Mouse (Mus musculus): ENCODE data around the gene Itk.
A peak's percentile ranks its signal among the peaks of the same experiment; 100 is the strongest.
"Not testable (repeated sequence)": the region's sequence is repeated elsewhere in the genome, so short reads cannot be mapped to it uniquely, and the experiment has no call there.

Itk gene

DNA sequence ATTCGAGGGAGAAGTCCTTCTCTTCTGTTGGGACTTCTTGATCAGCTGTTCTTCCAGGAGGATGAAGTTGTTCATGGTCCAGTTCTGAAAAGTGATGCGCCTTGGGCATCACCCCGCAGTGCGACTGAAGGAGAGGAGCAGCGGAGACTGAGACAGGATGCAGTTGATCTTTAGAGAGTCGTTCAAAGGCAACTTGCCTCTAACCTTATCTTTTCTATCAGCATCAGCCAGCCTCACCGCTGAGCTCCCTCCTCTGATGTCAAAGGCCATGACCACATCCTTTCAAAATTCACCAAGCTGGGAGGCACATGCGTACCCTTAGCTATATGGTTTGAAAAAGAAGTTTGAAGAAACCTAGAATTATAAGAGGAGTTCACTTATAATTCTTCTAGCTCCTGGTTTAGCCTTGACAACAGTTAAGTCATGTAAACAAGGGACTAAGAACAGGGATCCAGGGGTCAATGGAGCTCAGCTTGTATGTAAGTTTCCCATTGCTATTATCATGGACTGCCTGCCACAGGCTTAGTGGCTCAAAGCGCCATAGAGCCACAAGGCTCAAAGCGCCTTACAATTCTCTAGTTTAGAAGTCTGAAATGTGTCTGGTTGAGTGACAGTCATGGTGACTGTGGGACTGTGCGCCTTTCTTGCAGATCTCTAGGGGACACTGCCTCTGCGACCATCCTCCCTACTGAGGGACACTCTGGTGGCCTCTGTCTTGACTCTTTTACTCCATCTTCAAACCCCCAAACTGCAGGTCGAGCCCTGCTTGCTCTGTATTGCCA is at the start of gene Itk:
Gene Itk, minus strand, starts transcription at position 180 of the 782 bp plus-strand sequence.
- DNase-seq (ENCODE audit: low read depth) = no peak

DNA sequence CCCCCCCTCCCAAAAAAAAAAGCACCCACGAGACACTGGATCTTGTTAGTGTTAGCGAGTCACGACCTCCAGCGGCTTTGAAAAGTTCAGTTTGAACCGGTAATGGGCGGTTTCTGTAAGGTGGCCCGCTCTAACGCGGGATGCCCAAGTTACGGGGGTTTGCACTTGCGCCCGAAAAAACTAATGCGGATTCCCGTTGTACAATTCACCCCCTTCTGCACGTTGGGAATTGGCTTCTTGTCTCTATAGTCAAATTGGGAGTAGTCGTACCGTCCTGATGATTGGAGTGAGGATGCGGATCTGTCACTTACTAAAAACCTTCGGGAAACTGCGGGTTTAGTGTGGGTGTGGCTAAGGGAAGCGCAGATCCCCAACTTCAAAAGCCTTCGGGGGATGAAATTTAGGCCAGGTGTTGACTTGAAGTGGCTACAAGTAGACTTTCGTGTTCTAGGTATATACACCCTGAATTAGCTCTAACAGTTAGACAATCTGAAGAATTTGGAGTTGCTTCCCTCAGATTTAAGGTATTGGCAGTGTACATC is 48.2 kb upstream of the Itk start:
- peak; percentile 70 for DNase-seq (ENCODE audit: low read depth)

DNA sequence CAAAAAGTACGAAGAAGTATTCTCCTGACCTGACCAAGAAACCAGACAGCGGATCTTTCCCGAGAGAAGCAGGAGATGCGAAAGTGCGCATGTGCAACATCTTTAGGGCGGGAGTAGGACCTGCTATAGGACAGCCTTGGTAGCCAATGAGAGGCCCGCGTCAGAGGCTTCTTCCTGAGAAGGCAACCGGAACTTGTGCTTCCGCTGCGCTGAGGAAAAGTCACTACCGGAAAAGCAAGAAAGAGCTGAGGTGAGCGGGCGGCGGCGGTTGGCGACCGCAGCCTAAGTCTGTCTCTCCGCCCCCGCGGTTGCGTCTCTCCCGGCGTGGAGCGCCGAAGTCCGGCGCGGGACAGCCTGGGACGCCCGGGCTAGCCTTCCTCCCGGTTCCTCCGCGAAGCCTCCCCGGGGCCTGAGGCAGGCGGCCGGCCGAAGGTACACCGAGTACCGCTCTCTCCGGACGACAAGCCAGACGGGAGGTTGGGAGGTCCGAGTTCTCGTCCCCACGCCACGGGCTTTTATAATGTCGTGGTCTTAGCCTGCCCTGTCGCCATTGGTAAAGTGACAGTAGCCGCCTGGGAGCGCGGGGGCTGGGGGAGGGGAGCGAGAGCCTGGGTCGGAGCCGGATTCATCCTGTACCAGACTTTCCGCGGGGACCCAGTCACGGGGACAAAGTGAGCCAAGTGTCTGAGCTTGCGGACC is 47.6 kb upstream of the Itk start, which contains the start of gene Med7:
Gene Med7, plus strand, starts transcription at position 166 of the 699 bp plus-strand sequence.
- DNase-seq (ENCODE audit: low read depth) = peak; percentile 97

DNA sequence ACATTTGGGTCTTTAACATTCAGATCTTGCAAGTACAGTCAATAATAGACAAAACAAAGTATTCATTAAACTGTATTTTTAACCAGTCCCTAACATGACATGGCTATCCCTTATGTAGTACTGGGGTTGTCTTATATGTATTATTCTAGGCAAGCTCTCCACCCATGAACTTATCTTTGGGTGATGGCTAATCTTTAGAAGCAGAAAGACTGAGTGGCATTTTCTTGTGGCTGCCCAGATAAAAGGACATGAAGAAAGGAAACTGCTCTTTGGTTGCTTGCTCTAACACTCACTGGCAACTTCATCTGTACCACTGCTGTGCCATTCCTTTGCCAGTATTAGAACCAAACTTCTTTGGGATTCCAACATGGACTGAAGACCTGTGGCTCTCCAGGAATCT is 46.0 kb upstream of the Itk start:
- DNase-seq (ENCODE audit: low read depth) = no peak

DNA sequence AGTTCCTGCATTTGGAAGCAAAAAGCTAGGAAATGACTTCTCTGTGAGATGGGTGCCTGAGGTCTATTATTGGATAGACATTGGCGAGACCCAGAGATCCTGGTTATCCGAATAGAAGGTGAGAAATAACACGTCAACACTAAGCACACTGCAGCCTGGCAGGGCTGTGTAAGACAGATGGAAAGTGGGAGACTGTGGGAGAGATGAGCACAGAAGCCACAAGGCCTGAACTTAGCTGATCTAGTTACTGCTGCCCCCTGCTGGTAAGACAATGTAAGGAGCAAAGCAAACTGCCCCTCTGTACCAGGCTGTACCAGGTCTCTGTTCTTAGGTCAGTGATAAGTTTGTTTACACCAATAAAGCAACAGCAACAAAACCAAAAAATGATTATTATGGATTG is 41.8 kb upstream of the Itk start:
- DNase-seq (ENCODE audit: low read depth) = peak; percentile 88

DNA sequence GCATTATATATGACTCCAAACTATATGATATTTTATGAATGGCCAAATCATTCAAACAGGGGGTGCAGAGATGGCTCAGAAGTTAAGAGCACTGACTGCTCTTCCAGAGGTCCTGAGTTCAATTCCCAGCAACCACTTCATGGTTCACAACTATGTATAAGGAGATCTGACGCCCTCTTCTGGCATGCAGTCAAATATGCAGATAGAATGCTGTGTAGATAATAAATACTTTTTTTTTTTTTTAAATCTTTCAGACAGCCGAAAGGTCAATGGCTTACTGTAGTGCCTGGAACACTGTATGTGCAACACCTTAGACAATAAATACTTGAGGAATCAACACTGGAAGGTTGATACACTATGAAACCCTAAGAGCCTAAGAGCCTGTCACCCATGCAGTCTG is 40.8 kb upstream of the Itk start:
- no peak for DNase-seq (ENCODE audit: low read depth)

DNA sequence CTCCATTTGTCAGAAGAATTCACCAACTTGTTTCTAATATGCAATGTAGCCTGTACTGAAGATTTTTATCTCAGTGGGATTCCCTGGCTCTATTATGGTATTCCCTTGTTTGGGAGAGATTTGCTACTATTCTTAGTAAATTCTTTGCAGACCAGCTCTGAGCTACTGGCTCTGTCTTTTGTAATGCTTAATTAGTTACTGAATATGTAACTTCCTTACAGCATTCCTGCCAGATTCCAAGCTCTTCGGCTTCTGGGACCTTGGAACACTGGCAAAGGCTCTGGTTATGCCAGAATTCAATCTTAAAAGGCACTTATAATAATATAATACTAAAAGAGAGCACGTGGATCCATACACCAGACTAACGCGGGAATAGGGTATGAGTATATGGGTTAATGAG is 38.8 kb upstream of the Itk start:
- not testable (repeated sequence) for DNase-seq (ENCODE audit: low read depth)

DNA sequence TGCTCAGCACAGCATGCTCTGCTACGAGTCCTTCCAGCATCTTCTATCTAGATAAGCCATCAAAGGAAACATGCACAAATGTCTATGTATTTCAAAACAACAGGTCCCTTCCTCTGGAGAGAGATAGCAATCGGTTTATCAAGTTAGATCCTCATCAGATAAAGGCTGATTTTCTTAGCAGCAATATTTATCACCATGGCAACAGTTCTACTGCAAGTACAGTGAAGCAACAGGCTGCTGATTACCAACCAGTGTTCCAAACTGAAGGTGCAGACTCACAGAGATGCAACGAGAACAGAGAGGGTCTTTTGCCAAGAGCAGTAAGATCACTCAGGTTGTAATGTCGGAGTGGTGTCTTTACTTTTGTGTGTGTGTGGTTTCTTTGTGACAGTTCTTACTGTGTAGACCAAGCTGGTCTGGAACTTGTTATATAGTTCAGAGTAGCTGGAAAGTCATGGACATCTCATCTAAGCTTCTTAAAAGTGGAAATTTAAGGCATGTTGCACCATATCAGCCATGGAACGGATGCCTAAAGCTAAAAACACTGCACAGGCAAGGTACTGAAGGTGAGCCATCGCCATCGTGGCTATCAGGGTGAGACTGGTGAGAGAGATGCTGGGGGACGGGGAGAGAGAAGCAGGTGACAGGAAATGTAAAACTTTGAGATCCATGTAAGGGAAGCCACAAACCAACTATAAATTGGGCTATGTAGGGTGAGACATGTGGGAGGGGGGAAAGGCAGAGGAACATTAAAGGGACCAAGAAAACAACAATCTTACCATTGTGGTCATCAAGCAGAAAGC is 32.0 kb upstream of the Itk start:
- no peak for DNase-seq (ENCODE audit: low read depth)

DNA sequence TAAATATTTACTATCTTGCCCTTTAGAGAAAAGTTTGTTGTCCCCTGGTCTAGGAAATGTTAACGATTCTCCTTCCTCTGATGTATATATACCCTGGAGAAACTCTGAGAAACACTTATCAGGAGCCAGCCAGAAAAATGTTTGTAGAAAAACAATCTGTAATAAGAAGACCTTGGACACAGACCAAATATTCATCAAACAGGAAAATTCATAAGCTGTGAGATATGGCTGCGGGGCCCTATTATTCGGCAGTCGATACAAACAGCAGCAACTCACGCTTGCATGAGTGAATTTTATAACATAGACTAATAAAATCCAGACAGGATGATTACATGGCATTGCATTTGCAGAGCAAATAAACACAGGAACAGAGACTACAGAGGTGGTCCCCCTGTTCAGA is 29.5 kb upstream of the Itk start:
- no peak for DNase-seq (ENCODE audit: low read depth)

DNA sequence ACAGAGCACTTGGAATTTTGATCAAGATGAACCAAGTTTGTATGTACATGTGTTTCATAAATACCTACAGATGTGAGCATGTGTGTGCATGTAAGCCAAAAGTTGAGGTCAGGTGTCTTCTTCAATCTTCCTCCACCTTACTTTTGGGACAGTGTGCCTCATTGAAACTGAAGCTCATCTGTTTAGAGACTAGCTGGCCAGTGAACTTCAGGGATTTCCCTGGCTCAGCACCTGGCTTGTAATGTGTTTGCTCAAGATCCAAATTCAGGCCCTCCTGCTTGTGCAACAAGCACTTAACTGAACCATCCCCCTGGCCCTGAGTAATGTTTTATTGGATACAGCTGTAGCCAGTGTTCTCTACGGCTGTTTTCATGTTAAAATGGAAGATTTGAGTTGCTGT is 29.1 kb upstream of the Itk start:
- peak; percentile 56 for DNase-seq (ENCODE audit: low read depth)

DNA sequence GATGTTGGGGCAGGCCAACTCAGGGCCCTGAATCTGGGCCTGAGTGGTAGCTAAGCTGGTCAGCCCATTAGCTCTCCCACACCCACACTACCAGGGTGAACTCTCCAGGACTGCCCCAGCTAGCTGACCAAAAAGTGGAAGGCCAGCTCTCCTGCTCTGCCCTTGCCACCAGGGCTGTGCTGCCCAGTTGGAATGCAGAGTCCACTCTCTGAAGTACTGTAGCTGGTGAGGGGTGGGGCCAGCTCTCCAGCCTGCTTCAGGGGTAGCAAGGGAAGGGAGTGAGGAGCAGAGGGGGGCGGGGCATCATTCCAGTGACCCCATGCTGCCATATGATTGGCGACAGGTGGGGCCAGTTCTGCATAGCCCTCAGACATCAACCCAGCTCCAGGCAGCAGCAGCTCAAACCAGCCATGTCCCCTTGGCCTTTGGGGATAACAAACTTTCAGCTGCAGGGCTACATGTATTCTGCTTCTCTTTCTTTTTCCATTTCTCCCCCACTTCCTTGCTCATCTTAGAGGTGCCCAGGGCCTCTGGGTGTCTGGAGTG is 20.8 kb upstream of the Itk start:
- no peak for DNase-seq (ENCODE audit: low read depth)

DNA sequence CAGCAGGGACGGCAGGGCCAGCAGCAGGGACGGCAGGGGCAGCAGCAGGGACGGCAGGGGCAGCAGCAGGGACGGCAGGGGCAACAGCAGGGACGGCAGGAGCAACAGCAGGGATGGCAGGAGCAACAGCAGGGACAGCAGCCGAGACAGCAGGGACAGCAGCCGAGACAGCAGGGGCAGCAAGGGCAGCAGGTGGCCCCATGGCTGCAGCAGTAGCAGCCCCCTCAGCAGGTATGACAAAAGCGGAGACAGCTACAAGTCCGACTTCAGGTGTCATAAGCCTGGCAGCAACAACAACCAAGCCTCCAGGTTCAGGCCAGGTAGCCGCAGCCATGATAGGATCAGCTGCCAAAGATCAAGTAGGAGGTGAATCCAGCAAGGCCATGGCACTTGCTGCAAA is 17.4 kb upstream of the Itk start:
- no peak for DNase-seq (ENCODE audit: low read depth)

DNA sequence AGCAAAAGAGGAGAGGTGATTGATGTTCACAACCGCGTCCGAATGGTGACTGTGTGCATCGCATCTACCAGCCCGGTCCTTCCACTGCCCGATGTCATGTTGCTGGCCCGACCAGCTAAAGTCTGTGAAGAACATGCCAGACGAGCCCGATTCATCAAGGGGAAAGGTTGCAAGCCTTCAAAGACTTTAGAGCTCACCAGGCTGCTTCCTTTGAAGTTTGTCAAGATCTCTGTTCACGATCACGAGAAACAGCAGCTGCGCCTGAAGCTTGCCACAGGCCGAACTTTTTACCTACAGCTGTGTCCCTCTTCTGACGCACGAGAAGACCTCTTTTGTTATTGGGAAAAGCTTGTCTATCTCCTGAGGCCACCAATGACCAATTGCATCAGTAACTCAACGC is 15.7 kb upstream of the Itk start:
- no peak for DNase-seq (ENCODE audit: low read depth)

DNA sequence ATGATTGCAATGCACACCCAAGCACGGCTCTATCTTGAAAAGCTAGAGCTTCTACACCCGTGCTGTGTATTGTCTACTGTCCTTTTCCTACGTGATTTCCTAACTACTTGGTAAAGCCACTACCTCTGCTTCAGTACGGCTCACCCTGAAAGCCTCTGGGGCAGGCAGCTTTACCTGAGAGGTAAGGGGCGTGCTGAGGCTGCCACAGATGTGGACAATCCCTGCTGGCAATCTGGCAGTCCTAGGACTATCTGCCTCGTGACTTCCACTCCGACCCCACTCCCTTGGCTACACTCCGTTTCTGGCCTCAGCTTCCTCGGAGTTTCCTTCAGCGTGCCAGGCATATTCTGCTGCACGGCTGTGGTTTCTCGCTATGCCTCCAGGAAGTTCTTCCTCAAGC is 12.2 kb upstream of the Itk start:
- no peak for DNase-seq (ENCODE audit: low read depth)

DNA sequence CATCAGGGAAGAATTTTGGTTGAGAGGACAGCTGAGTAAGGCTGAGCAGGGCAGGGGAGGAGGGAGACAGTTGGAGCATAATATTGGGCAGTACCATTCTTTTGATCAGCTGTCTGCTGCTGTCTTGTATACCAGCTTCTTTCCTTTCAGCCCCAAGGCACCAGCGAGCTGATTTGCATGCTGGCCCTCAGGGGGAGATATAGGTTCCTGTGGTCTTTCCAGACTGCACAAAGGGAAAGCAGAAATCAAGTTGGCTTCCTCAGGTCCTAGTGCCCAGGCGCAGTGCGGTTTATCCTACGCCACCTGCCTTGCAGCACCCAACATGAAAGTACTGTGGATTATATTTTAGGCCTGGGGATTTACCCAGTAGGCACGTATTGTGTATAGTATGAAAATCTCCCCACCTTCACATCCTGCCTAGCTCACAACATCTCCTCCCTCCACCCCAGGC is 9.6 kb upstream of the Itk start:
- DNase-seq (ENCODE audit: low read depth) = no peak

DNA sequence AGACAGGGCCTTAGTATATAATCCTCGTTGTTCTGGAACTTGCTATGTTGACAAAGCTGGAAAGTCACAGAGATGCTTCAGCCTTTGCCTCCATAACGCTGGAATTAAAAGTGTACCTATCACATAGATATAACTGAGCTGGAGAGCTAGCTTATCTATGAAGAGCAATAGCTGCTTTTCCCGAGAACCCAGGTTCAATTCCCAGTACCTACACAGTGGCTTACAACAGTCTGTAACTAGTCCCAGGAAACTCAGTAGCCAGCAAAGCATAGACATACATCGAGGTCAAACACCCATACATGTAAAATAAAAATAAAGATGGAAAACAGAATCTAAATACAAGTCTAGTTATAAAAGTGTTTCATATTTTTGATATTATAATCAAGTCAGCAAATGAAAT is 9.2 kb upstream of the Itk start:
- no peak for DNase-seq (ENCODE audit: low read depth)

DNA sequence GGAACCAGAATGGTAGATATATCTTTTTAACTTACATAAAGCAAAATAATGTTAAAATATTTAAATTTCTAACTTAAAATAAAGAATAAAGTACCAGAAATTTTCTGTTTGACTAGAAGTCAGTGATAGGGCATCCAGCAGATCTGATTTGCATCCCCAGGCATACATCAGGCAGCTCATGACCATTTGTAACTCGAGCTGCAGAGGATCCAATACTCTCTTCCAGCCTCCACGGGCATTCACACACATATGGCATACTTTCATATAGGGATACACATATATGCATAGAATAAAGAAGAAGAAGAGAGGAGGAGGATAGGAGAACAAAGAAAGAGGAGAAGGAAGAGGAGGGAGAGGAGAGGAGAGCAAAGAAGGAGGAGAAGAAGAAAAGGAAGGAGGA is 8.6 kb upstream of the Itk start:
- no peak for DNase-seq (ENCODE audit: low read depth)

DNA sequence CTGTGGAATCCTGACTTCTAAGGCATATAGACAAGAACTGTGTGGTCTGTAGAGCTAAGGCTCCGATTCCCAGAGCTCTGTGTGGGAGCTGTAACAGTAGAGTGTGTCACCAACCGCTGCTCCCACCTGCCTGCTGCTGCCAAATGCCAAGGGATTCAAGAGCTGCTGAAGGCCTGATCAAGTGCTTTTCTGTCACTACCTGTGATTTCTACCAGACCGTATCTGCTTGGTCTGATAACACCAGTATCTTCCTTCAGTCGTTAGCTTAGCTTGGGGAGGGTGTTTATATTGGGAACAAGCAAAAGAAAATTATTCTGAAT is 7.5 kb upstream of the Itk start:
- DNase-seq (ENCODE audit: low read depth) = no peak

DNA sequence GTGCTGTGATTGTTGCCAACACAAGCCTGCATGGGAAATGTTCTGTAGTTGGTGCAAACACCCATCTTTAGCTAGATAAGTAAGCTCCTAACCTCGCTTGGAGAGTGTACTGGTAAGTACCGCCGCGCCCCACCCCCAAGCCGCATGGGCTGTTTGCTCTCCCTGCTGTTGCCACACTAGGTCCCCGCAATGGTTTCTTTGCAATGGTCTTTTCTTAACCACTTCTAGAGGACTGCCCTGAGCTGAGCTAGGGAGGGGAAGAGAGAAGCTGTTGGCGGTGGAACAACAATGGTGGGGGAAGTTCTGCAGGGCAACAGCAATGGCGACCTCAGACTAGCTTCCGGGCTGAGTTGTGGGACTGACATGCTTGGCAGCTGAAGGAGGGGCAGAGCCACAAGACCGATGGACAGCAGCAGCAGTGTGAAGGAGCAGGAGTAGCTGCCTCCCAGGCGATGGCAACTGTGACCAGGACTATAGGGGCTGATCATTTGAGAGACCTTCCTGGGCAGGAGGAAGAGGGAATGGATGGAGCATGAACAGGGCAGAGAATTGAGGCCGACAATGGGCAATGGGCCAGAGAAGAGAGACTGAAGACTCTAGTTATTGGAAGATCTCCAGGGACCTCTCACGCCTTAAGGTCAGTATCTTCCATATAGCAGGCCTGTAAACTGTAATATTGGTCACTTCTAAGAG is 7.0 kb upstream of the Itk start, which contains the start of gene Fam71b:
Gene Fam71b, plus strand, starts transcription at position 393 of the 693 bp plus-strand sequence.
- DNase-seq (ENCODE audit: low read depth) = no peak

DNA sequence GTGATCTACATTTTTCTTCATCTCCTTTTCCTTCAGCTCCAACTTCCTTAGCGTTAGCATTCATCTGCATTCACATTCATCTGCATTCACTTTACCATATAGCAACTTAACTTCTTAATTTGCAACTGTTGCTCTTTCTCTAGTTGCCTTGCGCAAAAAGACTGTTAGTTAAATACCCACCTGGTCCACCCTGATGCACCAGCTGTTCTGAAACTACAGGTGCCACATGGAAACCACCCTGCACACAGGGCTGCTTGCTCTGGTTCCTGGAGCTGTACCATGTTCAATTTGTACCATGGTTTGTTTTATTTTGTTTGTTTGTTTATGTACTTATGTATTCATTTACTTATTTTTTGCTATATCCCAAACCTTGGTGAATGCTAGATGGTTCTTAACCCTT is 6.4 kb upstream of the Itk start:
- no peak for DNase-seq (ENCODE audit: low read depth)

DNA sequence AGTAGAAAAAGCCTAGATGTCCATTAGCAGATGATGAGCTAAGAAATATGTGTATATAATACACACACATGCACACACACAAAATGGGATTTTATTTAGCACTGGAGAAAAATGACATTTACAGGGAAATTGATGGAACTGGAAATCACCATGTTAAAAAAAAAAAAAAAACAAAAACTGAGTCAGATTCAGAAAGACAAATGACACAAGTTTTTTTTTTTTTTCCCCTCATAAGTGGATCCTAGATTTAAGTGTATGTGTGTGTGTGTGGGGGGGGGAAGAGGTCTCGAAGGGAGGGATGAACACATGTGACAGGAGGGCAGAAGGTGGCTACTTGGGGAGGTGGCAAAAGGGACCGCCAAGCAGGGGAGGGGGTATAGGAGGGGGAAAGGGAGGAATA is 5.8 kb upstream of the Itk start:
- DNase-seq (ENCODE audit: low read depth) = no peak

DNA sequence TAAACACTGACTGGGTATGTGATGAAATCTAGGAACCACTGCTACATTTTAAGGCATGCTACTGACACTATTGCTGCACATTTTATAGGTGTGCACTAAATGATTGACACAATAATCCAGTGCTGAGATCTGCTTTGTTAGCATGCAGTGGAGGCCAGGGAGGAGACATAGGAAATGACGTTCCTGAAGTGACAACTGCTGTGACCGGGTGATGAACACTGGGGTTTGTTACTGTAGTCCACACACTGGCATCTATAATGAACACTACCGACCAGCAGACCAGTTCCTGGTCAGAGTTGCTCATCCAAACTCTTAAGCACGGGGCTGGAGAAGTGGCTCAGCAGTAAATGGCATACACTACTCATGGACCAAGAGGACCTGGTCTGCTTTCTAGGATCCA is 4.1 kb upstream of the Itk start:
- no peak for DNase-seq (ENCODE audit: low read depth)

All from NIH3T3 (cell line).